Mouse (Mus musculus) thymus, adult 2 months (tissue): ENCODE data around the gene Smndc1. TPM values are rescaled to one million over a fixed set of nuclear protein-coding genes. Genes with fewer than 3 reads are reported as not detected.

Source experiments
- DNase-seq: peaks from one replicate; pipeline ENCODE4 v3.0.0; 2021
- H3K27ac ChIP-seq: fragments of 200-500 bp; 2 replicates; pipeline ENCODE4 v1.5.1; 2012; ENCODE audit warnings: low read length, control low read depth; ENCODE audit not compliant: control insufficient read depth, insufficient read depth
- H3K27me3 ChIP-seq: fragments of 200-500 bp; 2 replicates; pipeline ENCODE4 v1.6.1; 2012; ENCODE audit warnings: mild to moderate bottlenecking, low read length, moderate library complexity, mixed read lengths; ENCODE audit not compliant: control insufficient read depth, insufficient read depth
- H3K36me3 ChIP-seq: fragments of 200-500 bp; 2 replicates; pipeline ENCODE4 v1.6.1; 2012; ENCODE audit warnings: mild to moderate bottlenecking, low read length, moderate library complexity; ENCODE audit not compliant: control insufficient read depth, insufficient read depth
- H3K4me1 ChIP-seq: fragments of 200-500 bp; replicated peaks from 2 replicates; pipeline ENCODE4 v1.6.1; 2012; ENCODE audit warnings: low read length; ENCODE audit not compliant: control insufficient read depth, insufficient read depth
- H3K4me3 ChIP-seq: fragments of 200-500 bp; 2 replicates; pipeline ENCODE4 v1.5.1; 2012; ENCODE audit warnings: mild to moderate bottlenecking, low read length, control low read depth, moderate library complexity; ENCODE audit not compliant: control insufficient read depth, insufficient read depth
- CTCF ChIP-seq: fragments of 200-500 bp; IDR thresholded peaks from 2 replicates; pipeline ENCODE4 v1.5.1; 2012; ENCODE audit warnings: mild to moderate bottlenecking, control low read depth, low read length, moderate library complexity, borderline replicate concordance; ENCODE audit not compliant: control insufficient read depth, poor library complexity, insufficient read depth; ENCODE audit errors: extremely low read depth
- POLR2A ChIP-seq: fragments of 200-500 bp; IDR thresholded peaks from 2 replicates; pipeline ENCODE4 v1.6.1; 2012; ENCODE audit warnings: mild to moderate bottlenecking, low read length, control low read depth, moderate library complexity; ENCODE audit not compliant: control insufficient read depth, poor library complexity, insufficient read depth; ENCODE audit errors: extremely low read depth
- WGBS: fragments of 180-500 bp; shearing (Covaris S2); methylation state at CpG from one replicate; pipeline ENCODE4 v1.1.7; 2018; 5-methylcytosine and 5-hydroxymethylcytosine counted together
- polyA plus RNA-seq: library from polyadenylated mRNA; depleted of rRNA; stranded (reverse); fragments of >200 nt; gene quantifications from 2 replicates; pipeline ENCODE4 v1.2.3, GENCODE M21; 2012

Smndc1 gene
- polyA plus RNA-seq, 1 experiment, result 6.8 TPM

- Histone ChIP-seq H3K27ac (no peak overlapping the region), H3K4me3 (no peak overlapping the region), H3K27me3 (no peaks in the 10 kb centered on the region), H3K36me3 (no peaks in the 10 kb centered on the region), H3K4me1 (peaks cover 7% of the 10 kb centered on the region)
- no peak for DNase-seq
- TF ChIP-seq POLR2A (no peak), CTCF (no peak)
- 86% methylated on average over 22 of the region's 22 CpGs for WGBS
Measured at GRCm38 (mm10) chr19:53359160-53360033, 31.0 kb downstream of the Smndc1 start.

GRCm38 (mm10) chr19:53355065-53355464 is 35.3 kb downstream of the Smndc1 start:
- TF ChIP-seq POLR2A, result no peak
- TF ChIP-seq CTCF, result no peak
- H3K36me3 ChIP-seq, result no peaks in the 10 kb centered on the region
- peaks cover 7% of the 10 kb centered on the region for H3K4me1 ChIP-seq
- no peaks in the 10 kb centered on the region for H3K27me3 ChIP-seq
- no peak for DNase-seq
- 97% methylated on average over 16 of the region's 16 CpGs for WGBS
- H3K4me3 ChIP-seq, result no peak overlapping the region
- no peak overlapping the region for H3K27ac ChIP-seq

- no peaks in the 10 kb centered on the region for H3K36me3 ChIP-seq
- H3K27me3 ChIP-seq, result no peaks in the 10 kb centered on the region
- DNase-seq, result no peak
- H3K4me3 ChIP-seq, result no peak overlapping the region
- no peak for TF ChIP-seq CTCF
- TF ChIP-seq POLR2A, result no peak
- H3K27ac ChIP-seq, result no peak overlapping the region
- WGBS, result 95% methylated on average over 7 of the region's 7 CpGs
- peaks cover 7% of the 10 kb centered on the region for H3K4me1 ChIP-seq
Measured at GRCm38 (mm10) chr19:53354271-53355000, 35.9 kb downstream of the Smndc1 start.

- TF ChIP-seq CTCF (no peak), POLR2A (no peak)
- Histone ChIP-seq H3K36me3 (no peaks in the 10 kb centered on the region), H3K27ac (no peak overlapping the region), H3K4me3 (no peak overlapping the region), H3K27me3 (no peaks in the 10 kb centered on the region), H3K4me1 (peaks cover 7% of the 10 kb centered on the region)
- 94% methylated on average over 7 of the region's 7 CpGs for WGBS
- DNase-seq, result no peak
Measured at GRCm38 (mm10) chr19:53353864-53354263, 36.5 kb downstream of the Smndc1 start.

- Histone ChIP-seq H3K4me3 (no peak overlapping the region), H3K4me1 (no peaks in the 10 kb centered on the region), H3K36me3 (0 out of 2 replicates have a peak, but pooled peaks cover 4% of the 10 kb centered on the region), H3K27me3 (no peaks in the 10 kb centered on the region), H3K27ac (no peak overlapping the region)
- 94% methylated on average over 14 of the region's 14 CpGs for WGBS
- no peak for DNase-seq
- TF ChIP-seq CTCF (no peak), POLR2A (no peak)
Measured at GRCm38 (mm10) chr19:53345766-53346165, 44.6 kb downstream of the Smndc1 start.

GRCm38 (mm10) chr19:53344062-53344461 is 46.3 kb downstream of the Smndc1 start:
- TF ChIP-seq CTCF (no peak), POLR2A (no peak)
- Histone ChIP-seq H3K36me3 (0 out of 2 replicates have a peak, but pooled peaks cover 4% of the 10 kb centered on the region), H3K4me1 (no peaks in the 10 kb centered on the region), H3K27ac (no peak overlapping the region), H3K4me3 (no peak overlapping the region), H3K27me3 (no peaks in the 10 kb centered on the region)
- DNase-seq, result no peak
- 97% methylated on average over 16 of the region's 16 CpGs for WGBS
